Mouse (Mus musculus) c-Kit-positive CD71-positive TER-119-positive erythroid progenitor cells, embryonic 14.5 days (primary cell): ENCODE data around the gene Vmn1r215.
"Not testable (repeated sequence)": the region's sequence is repeated elsewhere in the genome, so short reads cannot be mapped to it uniquely, and the experiment has no call there.

ENCODE experiments used
- DNase-seq: peaks from one replicate; pipeline ENCODE4 v3.0.0-alpha.2; 2013; ENCODE audit warnings: low spot score

Gene Vmn1r215

GRCm38 (mm10) chr13:23067725-23068124, at the start of gene Vmn1r215:
Gene Vmn1r215, plus strand, starts transcription at chr13:23068025.
- no peak for DNase-seq

- no peak for DNase-seq
Measured at GRCm38 (mm10) chr13:23018158-23018557, 49.7 kb upstream of the Vmn1r215 start.

GRCm38 (mm10) chr13:23024812-23025211, 43.0 kb upstream of the Vmn1r215 start:
- DNase-seq = no peak

- no peak for DNase-seq
Measured at GRCm38 (mm10) chr13:23030118-23030517, 37.7 kb upstream of the Vmn1r215 start, which contains the start of gene Vmn1r214. Gene Vmn1r214, plus strand, starts transcription at chr13:23030418.

GRCm38 (mm10) chr13:23057778-23058177, 10.0 kb upstream of the Vmn1r215 start:
- DNase-seq = no peak

- DNase-seq = no peak
Measured at GRCm38 (mm10) chr13:23069312-23069711, 1.5 kb downstream of the Vmn1r215 start.

- no peak for DNase-seq
Measured at GRCm38 (mm10) chr13:23094386-23094785, 26.6 kb downstream of the Vmn1r215 start.

- not testable (repeated sequence) for DNase-seq
Measured at GRCm38 (mm10) chr13:23118126-23118525, 50.3 kb downstream of the Vmn1r215 start, which contains the start of gene Vmn1r217. Gene Vmn1r217, minus strand, starts transcription at chr13:23118226.

GRCm38 (mm10) chr13:23120611-23121010, 52.8 kb downstream of the Vmn1r215 start:
- no peak for DNase-seq
